Comparison of ENCODE assay signal across 8 mouse cellular contexts in genomic region chr17:79975150-79975757, GRCm38 (mm10).
DNase-seq lines count a peak whose midpoint lies in the region; ATAC-seq and TF ChIP-seq lines count a peak whose summit lies in the region.
"Not testable (repeated sequence)": the region's sequence is repeated elsewhere in the genome, so short reads cannot be mapped to it uniquely, and the experiment has no call there.

No protein-coding gene starts in this region.

- not testable (repeated sequence) for H3K9ac ChIP-seq in forebrain, embryonic 12.5 days; heart, postnatal 0 days (replicated peaks; ENCODE audit: low read depth, low read length); kidney, embryonic 14.5 days (ENCODE audit: low read depth, low read length); liver, embryonic 12.5 days; midbrain, embryonic 13.5 days (replicated peaks)

- H3K4me1 ChIP-seq in forebrain, embryonic 12.5 days: peaks cover 14% of the 10 kb centered on the region
- H3K4me1 ChIP-seq in heart, postnatal 0 days (ENCODE audit: control insufficient read depth, insufficient read depth): peaks cover 12% of the 10 kb centered on the region; the same call in 1 of the 2 replicates
- H3K4me1 ChIP-seq in kidney, embryonic 14.5 days (ENCODE audit: control insufficient read depth, insufficient read depth, low read length): peaks cover 10% of the 10 kb centered on the region; the same call in 1 of the 2 replicates
- H3K4me1 ChIP-seq in liver, embryonic 12.5 days: peaks cover 70% of the 10 kb centered on the region
- peaks cover 14% of the 10 kb centered on the region; the same call in 1 of the 2 replicates for H3K4me1 ChIP-seq in midbrain, embryonic 13.5 days (replicated peaks)

- not testable (repeated sequence) for H3K36me3 ChIP-seq in forebrain, embryonic 12.5 days (replicated peaks); heart, postnatal 0 days (replicated peaks; ENCODE audit: control insufficient read depth, insufficient read depth, low read length); kidney, embryonic 14.5 days (ENCODE audit: control insufficient read depth, insufficient read depth, low read length); liver, embryonic 12.5 days; midbrain, embryonic 13.5 days

- peak; percentile 50 for ATAC-seq in activated CD4-positive, CD25-positive, alpha-beta regulatory T cell, adult 4 months
- ATAC-seq in forebrain, embryonic 12.5 days (ENCODE audit: low FRiP score): peak; percentile 37; the same call in 1 of the 2 replicates
- not testable (repeated sequence) for ATAC-seq in heart, postnatal 0 days (ENCODE audit: insufficient read depth, low read depth); kidney, embryonic 14.5 days (ENCODE audit: low FRiP score, low TSS enrichment)
- ATAC-seq in liver, embryonic 12.5 days: peak; percentile 62
- ATAC-seq in midbrain, embryonic 13.5 days: peak; percentile 24; the same call in 1 of the 2 replicates

- not testable (repeated sequence) for H3K9me3 ChIP-seq in forebrain, embryonic 12.5 days; heart, postnatal 0 days (replicated peaks; ENCODE audit: control insufficient read depth, low read length); kidney, embryonic 14.5 days (ENCODE audit: control insufficient read depth, low read length); liver, embryonic 12.5 days (replicated peaks); midbrain, embryonic 13.5 days

- not testable (repeated sequence) for H3K27ac ChIP-seq in forebrain, embryonic 12.5 days; heart, postnatal 0 days (ENCODE audit: low read depth); kidney, embryonic 14.5 days (ENCODE audit: low read depth, low read length); liver, embryonic 12.5 days; midbrain, embryonic 13.5 days

- TF ChIP-seq EP300 in heart, postnatal 0 days (IDR thresholded peaks at IDR 0.05; ENCODE audit: low read depth): not testable (repeated sequence)

- 28% methylated on average over 16 of the region's 16 CpGs for whole genome bisulfite sequencing in forebrain, embryonic 12.5 days
- 16% methylated on average over 16 of the region's 16 CpGs for WGBS in heart, postnatal 0 days
- WGBS in kidney, embryonic 14.5 days: 18% methylated on average over 16 of the region's 16 CpGs
- WGBS in liver, embryonic 12.5 days (ENCODE audit: insufficient replicate concordance): 11% methylated on average over 16 of the region's 16 CpGs
- 23% methylated on average over 16 of the region's 16 CpGs for WGBS in midbrain, embryonic 13.5 days

- peak; percentile 44 for DNase-seq in CD4-positive helper T cell, adult 2 months (ENCODE audit: low read depth, low spot score)
- not testable (repeated sequence) for DNase-seq in heart, postnatal 0 days (ENCODE audit: low spot score)
- peak; percentile 11 for DNase-seq in spleen, adult 12 weeks (ENCODE audit: low spot score)

- TF ChIP-seq CTCF in heart, postnatal 0 days (IDR thresholded peaks at IDR 0.05; ENCODE audit: low read depth): not testable (repeated sequence)

- H3K27me3 ChIP-seq in forebrain, embryonic 12.5 days; heart, postnatal 0 days (ENCODE audit: control insufficient read depth, insufficient read depth, low read length); kidney, embryonic 14.5 days (ENCODE audit: control insufficient read depth, insufficient read depth, low read length); midbrain, embryonic 13.5 days: not testable (repeated sequence)
- peaks cover 11% of the 10 kb centered on the region; the same call in 1 of the 2 replicates for H3K27me3 ChIP-seq in liver, embryonic 12.5 days (replicated peaks)

- not testable (repeated sequence) for H3K4me3 ChIP-seq in forebrain, embryonic 12.5 days (replicated peaks)
- peak overlapping the region; percentile 18; the same call in 1 of the 2 replicates for H3K4me3 ChIP-seq in heart, postnatal 0 days (ENCODE audit: low read depth, low read length)
- H3K4me3 ChIP-seq in kidney, embryonic 14.5 days (ENCODE audit: low read length): peak overlapping the region; percentile 21; the same call in 1 of the 2 replicates
- H3K4me3 ChIP-seq in liver, embryonic 12.5 days: peak overlapping the region; percentile 34
- peak overlapping the region; percentile 31; the same call in 1 of the 2 replicates for H3K4me3 ChIP-seq in midbrain, embryonic 13.5 days (replicated peaks)

- H3K4me2 ChIP-seq in forebrain, embryonic 12.5 days: peak overlapping the region; percentile 46
- H3K4me2 ChIP-seq in heart, postnatal 0 days (ENCODE audit: low read depth, low read length): peak overlapping the region; percentile 53
- H3K4me2 ChIP-seq in kidney, embryonic 14.5 days (replicated peaks; ENCODE audit: low read depth, low read length): peak overlapping the region; percentile 38
- H3K4me2 ChIP-seq in liver, embryonic 12.5 days: peak overlapping the region; percentile 64
- peak overlapping the region; percentile 51 for H3K4me2 ChIP-seq in midbrain, embryonic 13.5 days (replicated peaks)
